In the genomic region with DNA sequence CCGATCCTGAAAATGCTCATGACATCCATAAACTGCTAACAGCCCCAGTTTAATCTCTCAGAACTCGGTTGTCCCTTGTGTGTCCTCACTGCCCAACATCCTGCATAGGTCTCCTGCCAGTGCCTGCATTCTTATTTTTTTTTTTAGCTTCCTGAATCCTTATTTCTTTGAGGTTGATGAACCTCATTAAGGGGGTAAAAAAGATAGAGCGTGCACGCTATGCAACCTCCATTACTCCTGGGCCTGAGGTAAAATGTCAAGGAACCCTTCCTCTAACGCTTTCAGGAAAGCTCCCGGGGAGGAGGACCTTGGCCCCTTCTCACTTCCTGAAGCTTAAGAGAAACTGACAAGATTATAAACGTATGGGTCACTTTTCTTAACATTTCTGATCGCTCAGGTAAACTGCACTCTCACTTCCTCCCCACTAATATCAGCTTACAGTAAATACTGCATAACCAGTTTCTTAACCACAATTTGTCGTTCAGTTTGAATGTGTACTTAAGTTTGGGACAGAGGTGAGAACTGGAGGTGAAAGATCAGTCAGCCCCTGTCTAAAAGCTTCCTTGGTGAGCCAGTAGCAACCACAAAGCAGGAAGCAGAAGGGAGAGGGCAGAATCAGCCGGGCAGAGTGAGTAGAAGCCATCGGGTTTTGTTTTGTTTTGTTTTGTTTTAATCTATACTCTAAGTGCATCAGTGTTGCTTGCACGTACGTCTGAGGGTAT, we compare ENCODE assay signal across 13 mouse cellular contexts. TPM values are rescaled to one million over a fixed set of nuclear protein-coding genes. Genes with fewer than 3 reads are reported as not detected.
DNase-seq lines count a peak whose midpoint lies in the region; ATAC-seq and TF ChIP-seq lines count a peak whose summit lies in the region.
"Had no signal": no experiment of that assay in that cellular context is flagged by ENCODE, and none has a peak within 500 bp of the region (broad histone marks: within the 10 kb centered on the region; RNA-seq: fewer than 3 reads in every experiment).

No protein-coding gene starts in this region.

- no peak overlapping the region for H3K9ac ChIP-seq in heart, postnatal 0 days (replicated peaks; ENCODE audit: low read depth, low read length)
- H3K9ac ChIP-seq in liver, embryonic 12.5 days = peak overlapping the region; percentile 40
- H3K9ac ChIP-seq: forebrain, postnatal 0 days; heart, embryonic 13.5 days; neural tube, embryonic 13.5 days had no signal

- H3K4me3 ChIP-seq in heart, postnatal 0 days (ENCODE audit: low read depth, low read length) = no peak overlapping the region
- H3K4me3 ChIP-seq in heart, embryonic 10.5 days = no peak overlapping the region
- H3K4me3 ChIP-seq in liver, embryonic 12.5 days = peak overlapping the region; percentile 4
- H3K4me3 ChIP-seq in small intestine, adult 2 months (ENCODE audit: low read depth, low read length) = no peak overlapping the region
- no peak overlapping the region for H3K4me3 ChIP-seq in midbrain, embryonic 10.5 days
- H3K4me3 ChIP-seq: heart, embryonic 13.5 days; neural tube, embryonic 13.5 days had no signal

- H3K27me3 ChIP-seq in heart, postnatal 0 days (ENCODE audit: control insufficient read depth, insufficient read depth, low read length) = no peaks in the 10 kb centered on the region
- H3K27me3 ChIP-seq in heart, embryonic 10.5 days (ENCODE audit: insufficient read depth, poor library complexity, severe bottlenecking) = no peaks in the 10 kb centered on the region
- H3K27me3 ChIP-seq in liver, embryonic 12.5 days (replicated peaks) = no peaks in the 10 kb centered on the region
- no peaks in the 10 kb centered on the region for H3K27me3 ChIP-seq in small intestine, adult 2 months (ENCODE audit: control insufficient read depth, insufficient read depth, low read length)
- no peaks in the 10 kb centered on the region for H3K27me3 ChIP-seq in midbrain, embryonic 10.5 days (ENCODE audit: low read depth, poor library complexity, severe bottlenecking)
- H3K27me3 ChIP-seq: heart, embryonic 13.5 days; neural tube, embryonic 13.5 days had no signal

- TF ChIP-seq CTCF in heart, postnatal 0 days (IDR thresholded peaks at IDR 0.05; ENCODE audit: low read depth) = no peak
- no peak for TF ChIP-seq CTCF in small intestine, adult 2 months (IDR thresholded peaks at IDR 0.05; ENCODE audit: extremely low read depth, insufficient read length, insufficient replicate concordance, low read depth, low read length)

- no peak for TF ChIP-seq EP300 in heart, postnatal 0 days (IDR thresholded peaks at IDR 0.05; ENCODE audit: low read depth)

- 64% methylated on average over 13 of the region's 13 CpGs for WGBS in heart, postnatal 0 days
- 66% methylated on average over 13 of the region's 13 CpGs for WGBS in heart, embryonic 10.5 days
- 22% methylated on average over 13 of the region's 13 CpGs for WGBS in liver, embryonic 12.5 days (ENCODE audit: insufficient replicate concordance)
- 20% methylated on average over 13 of the region's 13 CpGs for WGBS in small intestine, adult 2 months
- WGBS in midbrain, embryonic 10.5 days = 86% methylated on average over 13 of the region's 13 CpGs

- no peaks in the 10 kb centered on the region for H3K9me3 ChIP-seq in heart, postnatal 0 days (replicated peaks; ENCODE audit: control insufficient read depth, low read length)
- peaks cover 4% of the 10 kb centered on the region; the same call in 1 of the 2 replicates for H3K9me3 ChIP-seq in heart, embryonic 10.5 days
- no peaks in the 10 kb centered on the region for H3K9me3 ChIP-seq in liver, embryonic 12.5 days (replicated peaks)
- peaks cover 14% of the 10 kb centered on the region; the same call in 1 of the 2 replicates for H3K9me3 ChIP-seq in midbrain, embryonic 10.5 days (replicated peaks)
- H3K9me3 ChIP-seq: neural tube, embryonic 13.5 days had no signal

- ATAC-seq in heart, postnatal 0 days (ENCODE audit: insufficient read depth, low read depth) = no peak
- ATAC-seq in CD4-positive, CD25-positive, alpha-beta regulatory T cell, adult 4 months = peak; percentile 62
- ATAC-seq in liver, embryonic 12.5 days = no peak
- ATAC-seq: forebrain, postnatal 0 days had no signal

- DNase-seq in heart, postnatal 0 days (ENCODE audit: low spot score) = no peak
- no peak for DNase-seq in heart, embryonic 10.5 days (ENCODE audit: low spot score)
- no peak for DNase-seq in ovary, postnatal 14 days (ENCODE audit: low spot score)
- no peak for DNase-seq in embryo, embryonic 10 days (ENCODE audit: low spot score)
- DNase-seq in midbrain, embryonic 10.5 days (ENCODE audit: low spot score) = no peak
- DNase-seq: forebrain, postnatal 0 days; kidney, adult 11 months; layer of hippocampus, adult 9-11 months had no signal

- H3K27ac ChIP-seq in heart, postnatal 0 days (ENCODE audit: low read depth) = peak overlapping the region; percentile 48; the same call in 1 of the 2 replicates
- no peak overlapping the region for H3K27ac ChIP-seq in heart, embryonic 10.5 days
- H3K27ac ChIP-seq in liver, embryonic 12.5 days = peak overlapping the region; percentile 50
- H3K27ac ChIP-seq in small intestine, adult 2 months (ENCODE audit: insufficient read depth, low read depth, low read length) = peak overlapping the region; percentile 61
- no peak overlapping the region for H3K27ac ChIP-seq in midbrain, embryonic 10.5 days (replicated peaks)
- H3K27ac ChIP-seq: heart, embryonic 13.5 days; neural tube, embryonic 13.5 days had no signal

- H3K4me1 ChIP-seq in heart, postnatal 0 days (ENCODE audit: control insufficient read depth, insufficient read depth) = peaks cover 19% of the 10 kb centered on the region
- 0 out of 2 replicates have a peak, but pooled peaks cover 16% of the 10 kb centered on the region for H3K4me1 ChIP-seq in heart, embryonic 10.5 days
- peaks cover 43% of the 10 kb centered on the region for H3K4me1 ChIP-seq in liver, embryonic 12.5 days
- H3K4me1 ChIP-seq in small intestine, adult 2 months (ENCODE audit: control insufficient read depth, insufficient read depth, insufficient read length, low read length) = peaks cover 2% of the 10 kb centered on the region; the same call in 1 of the 2 replicates
- H3K4me1 ChIP-seq in midbrain, embryonic 10.5 days = peaks cover 6% of the 10 kb centered on the region

- H3K36me3 ChIP-seq in heart, postnatal 0 days (replicated peaks; ENCODE audit: control insufficient read depth, insufficient read depth, low read length) = peaks cover 9% of the 10 kb centered on the region; the same call in 1 of the 2 replicates
- peaks cover 31% of the 10 kb centered on the region for H3K36me3 ChIP-seq in heart, embryonic 10.5 days
- H3K36me3 ChIP-seq in liver, embryonic 12.5 days = peaks cover 27% of the 10 kb centered on the region
- H3K36me3 ChIP-seq in small intestine, adult 2 months (ENCODE audit: control insufficient read depth, insufficient read depth, low read length) = no peaks in the 10 kb centered on the region
- H3K36me3 ChIP-seq in midbrain, embryonic 10.5 days = peaks cover 10% of the 10 kb centered on the region

- TF ChIP-seq POLR2A in small intestine, adult 2 months (IDR thresholded peaks at IDR 0.05; ENCODE audit: low read depth, low read length) = no peak

- no peak overlapping the region for H3K4me2 ChIP-seq in heart, postnatal 0 days (ENCODE audit: low read depth, low read length)
- peak overlapping the region; percentile 52 for H3K4me2 ChIP-seq in liver, embryonic 12.5 days
- H3K4me2 ChIP-seq: heart, embryonic 13.5 days; neural tube, embryonic 13.5 days had no signal

RNA-seq across cellular contexts. Expression of a gene that starts 0.9 kb away (rescaled TPM):
- total RNA-seq in heart, postnatal 0 days (2014; rRNA removed; ENCODE audit: low replicate concordance) = 8.5 and 9.1 TPM in 2 replicates
- 9.2 and 9.4 TPM in 2 replicates for polyA plus RNA-seq in heart, postnatal 0 days (2015; fragmentation: Nextera tagmentation; extraction: Ambion mirVana)
- polyA plus RNA-seq in heart, embryonic 10.5 days (2016; fragmentation: Nextera tagmentation; extraction: Ambion mirVana) = 5.1 and 5.2 TPM in 2 replicates
- polyA plus RNA-seq in CD4-positive, CD25-positive, alpha-beta regulatory T cell, adult 4 months (2017; shearing (Covaris generic)) = 10 to 100 TPM; 32.6 to 42.7 TPM
- polyA plus RNA-seq in liver, embryonic 12.5 days (2016; fragmentation: Nextera tagmentation; extraction: Ambion mirVana) = 6.4 and 6.6 TPM in 2 replicates
- polyA plus RNA-seq in small intestine, adult 2 months (2012; rRNA removed) = 1.5 and 3.4 TPM in 2 replicates
- 4.8 and 5.3 TPM in 2 replicates for polyA plus RNA-seq in midbrain, embryonic 10.5 days (2016; fragmentation: Nextera tagmentation; extraction: Ambion mirVana)

Comparison
In these comparisons a context has a peak if more than half of its experiments do, and no peak if none do; other contexts are left out.
1. H3K27ac ChIP-seq: peak in heart, postnatal 0 days (single experiment), liver, embryonic 12.5 days (single experiment) and small intestine, adult 2 months (single experiment); none in heart, embryonic 10.5 days (single experiment) and midbrain, embryonic 10.5 days (single experiment).